Mouse (Mus musculus) heart, embryonic 11.5 days (tissue): Measurements from ENCODE around the gene Rrp12. TPM values are rescaled to one million over a fixed set of nuclear protein-coding genes. Genes with fewer than 3 reads are reported as not detected.
A peak's percentile ranks its signal among the peaks of the same experiment; 100 is the strongest.

ENCODE experiments used
- ATAC-seq: fragments of 200-750 bp; cut with Nextera tagmentation; replicated peaks from 2 replicates; pipeline ENCODE4 v1.8.0; 2017; ENCODE audit warnings: moderate library complexity; ENCODE audit not compliant: insufficient number of reproducible peaks, low FRiP score, low TSS enrichment
- H3K27ac ChIP-seq: fragments of 300-500 bp; sonication (generic); 2 replicates; pipeline ENCODE4 v1.5.1; 2014; ENCODE audit warnings: mild to moderate bottlenecking, low read depth, low read length
- H3K27me3 ChIP-seq: fragments of 300-500 bp; sonication (generic); 2 replicates; pipeline ENCODE4 v1.6.1; 2014; ENCODE audit warnings: mild to moderate bottlenecking, low read length, mixed read lengths; ENCODE audit not compliant: control insufficient read depth, insufficient read depth
- H3K36me3 ChIP-seq: fragments of 300-500 bp; sonication (generic); 2 replicates; pipeline ENCODE4 v1.6.1; 2014; ENCODE audit warnings: mild to moderate bottlenecking, low read length, moderate library complexity, mixed read lengths; ENCODE audit not compliant: control insufficient read depth, insufficient read depth
- H3K4me1 ChIP-seq: fragments of 300-500 bp; sonication (generic); 2 replicates; pipeline ENCODE4 v1.6.1; 2014; ENCODE audit warnings: low read length; ENCODE audit not compliant: control insufficient read depth, insufficient read depth
- H3K4me2 ChIP-seq: fragments of 300-500 bp; sonication (generic); 2 replicates; pipeline ENCODE4 v1.6.1; 2014; ENCODE audit warnings: mild to moderate bottlenecking, moderate library complexity
- H3K4me3 ChIP-seq: fragments of 300-500 bp; sonication (generic); 2 replicates; pipeline ENCODE4 v1.5.1; 2014; ENCODE audit warnings: low read depth, low read length
- H3K9ac ChIP-seq: fragments of 300-500 bp; sonication (generic); 2 replicates; pipeline ENCODE4 v1.6.1; 2014; ENCODE audit warnings: mild to moderate bottlenecking, low read depth, low read length, moderate library complexity
- H3K9me3 ChIP-seq: fragments of 300-500 bp; sonication (generic); replicated peaks from 2 replicates; pipeline ENCODE4 v1.6.1; 2016; ENCODE audit warnings: low read length; ENCODE audit not compliant: control insufficient read depth
- WGBS: fragments of 180-500 bp; shearing (Covaris S2); extraction: QIAGEN DNeasy Blood & Tissue Kit; methylation state at CpG from one replicate; pipeline ENCODE4 v1.1.7; 2014; ENCODE audit not compliant: insufficient replicate concordance; 5-methylcytosine and 5-hydroxymethylcytosine counted together
- polyA plus RNA-seq: library from polyadenylated mRNA; unstranded; fragments of >200 nt; fragmentation: Nextera tagmentation; extraction: Ambion mirVana; gene quantifications from 2 replicates; pipeline ENCODE4 v1.2.1, GENCODE M21; 2014

Gene Rrp12
- polyA plus RNA-seq, 1 experiment from 2014 or later: 8.5 TPM

- WGBS: 85% methylated on average over 3 of the region's 3 CpGs
- ATAC-seq: no peak
Measured at GRCm38 (mm10) chr19:41908736-41909135, 12.8 kb upstream of the Rrp12 start.

DNA sequence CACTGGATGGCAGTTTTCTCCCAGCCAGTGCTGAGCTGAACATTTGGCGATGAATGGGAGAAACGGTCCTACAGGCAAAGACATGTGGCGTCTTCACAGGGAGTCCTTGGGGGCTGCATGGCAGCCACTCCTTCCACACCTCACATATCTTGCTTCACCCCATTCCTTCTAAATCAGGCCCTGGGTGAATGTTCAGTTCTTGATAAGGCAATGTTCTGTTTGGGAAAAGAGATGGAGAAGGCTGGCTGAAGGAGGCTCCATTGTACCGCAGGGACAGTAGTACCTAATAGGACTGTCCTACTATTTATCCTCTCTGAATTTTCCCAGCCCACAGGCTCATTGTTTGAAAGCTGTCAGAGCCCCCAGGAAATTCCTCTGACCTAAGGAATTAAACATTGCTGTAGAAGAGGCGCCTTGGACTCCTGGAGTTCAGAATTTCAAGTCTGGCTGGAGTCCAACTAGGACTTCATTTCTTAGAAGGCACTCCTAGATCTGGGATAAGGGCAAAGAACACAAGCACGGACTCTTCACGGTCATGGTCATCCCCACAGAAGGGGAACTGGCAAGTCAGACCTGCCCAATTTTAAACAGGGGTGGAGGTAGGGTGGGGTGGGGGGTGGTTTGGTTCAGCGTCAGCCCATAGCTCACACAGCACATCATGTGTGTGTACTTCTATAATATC, 11.2 kb upstream of the Rrp12 start:
- H3K9ac ChIP-seq: no peak overlapping the region
- no peaks in the 10 kb centered on the region for H3K27me3 ChIP-seq
- 0 out of 2 replicates have a peak overlapping the region, but pooled peaks have one; percentile 6 for H3K27ac ChIP-seq
- peaks cover 7% of the 10 kb centered on the region; the same call in 1 of the 2 replicates for H3K4me1 ChIP-seq
- no peak overlapping the region for H3K4me3 ChIP-seq
- H3K36me3 ChIP-seq: no peaks in the 10 kb centered on the region
- WGBS: 36% methylated on average over 8 of the region's 8 CpGs
- no peak overlapping the region for H3K4me2 ChIP-seq
- ATAC-seq: no peak
- H3K9me3 ChIP-seq: no peaks in the 10 kb centered on the region

More at GRCm38 (mm10) chr19:41908736-41909135, 12.8 kb upstream of the Rrp12 start:
- Histone ChIP-seq H3K9me3 (no peaks in the 10 kb centered on the region), H3K4me3 (no peak overlapping the region), H3K27me3 (no peaks in the 10 kb centered on the region), H3K27ac (no peak overlapping the region), H3K4me2 (no peak overlapping the region), H3K4me1 (peaks cover 14% of the 10 kb centered on the region), H3K9ac (no peak overlapping the region), H3K36me3 (peaks cover under 1% of the 10 kb centered on the region; the same call in 1 of the 2 replicates)

DNA sequence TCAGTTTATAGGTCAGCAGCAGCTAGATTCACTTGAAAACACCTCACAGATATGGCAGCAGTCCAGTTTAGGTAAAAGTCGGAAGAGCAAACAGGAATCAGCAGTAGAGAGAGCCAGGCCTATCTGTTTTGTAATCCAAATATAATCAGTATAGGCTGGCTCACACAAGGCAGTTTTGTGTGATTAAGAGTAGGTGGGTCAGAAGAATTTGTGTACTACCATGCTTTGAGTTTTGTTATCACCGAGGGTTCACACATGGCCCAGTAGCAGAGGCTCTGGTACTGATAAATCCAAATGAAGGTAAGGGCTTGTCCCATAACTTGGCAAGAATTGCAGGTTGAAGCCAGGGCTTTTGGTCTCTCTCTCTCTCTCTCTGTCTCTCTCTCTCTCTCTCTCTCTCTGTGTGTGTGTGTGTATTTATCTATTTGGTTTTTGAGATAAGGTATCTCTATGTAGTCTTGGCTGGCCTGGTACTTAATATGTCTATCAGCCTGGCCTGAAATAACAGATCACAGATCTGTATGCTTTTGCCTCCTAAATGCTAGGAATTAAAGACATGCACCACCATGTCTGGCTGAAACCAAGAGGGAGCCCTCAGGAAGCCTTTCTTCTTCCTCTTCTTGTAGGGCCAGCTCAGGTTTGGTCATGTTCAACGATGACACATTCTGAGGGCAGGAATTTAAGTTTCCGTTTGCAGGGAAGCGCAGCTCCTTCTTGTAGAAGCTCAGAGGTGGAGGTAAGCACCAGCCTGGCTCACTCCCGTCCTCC, 10.5 kb upstream of the Rrp12 start:
- no peaks in the 10 kb centered on the region for H3K27me3 ChIP-seq
- H3K9me3 ChIP-seq: no peaks in the 10 kb centered on the region
- ATAC-seq: no peak
- 34% methylated on average over 6 of the region's 6 CpGs for WGBS
- H3K27ac ChIP-seq: peak overlapping the region; percentile 6; the same call in 1 of the 2 replicates
- H3K4me2 ChIP-seq: no peak overlapping the region
- H3K36me3 ChIP-seq: no peaks in the 10 kb centered on the region
- no peak overlapping the region for H3K9ac ChIP-seq
- H3K4me1 ChIP-seq: peaks cover 7% of the 10 kb centered on the region; the same call in 1 of the 2 replicates
- no peak overlapping the region for H3K4me3 ChIP-seq

DNA sequence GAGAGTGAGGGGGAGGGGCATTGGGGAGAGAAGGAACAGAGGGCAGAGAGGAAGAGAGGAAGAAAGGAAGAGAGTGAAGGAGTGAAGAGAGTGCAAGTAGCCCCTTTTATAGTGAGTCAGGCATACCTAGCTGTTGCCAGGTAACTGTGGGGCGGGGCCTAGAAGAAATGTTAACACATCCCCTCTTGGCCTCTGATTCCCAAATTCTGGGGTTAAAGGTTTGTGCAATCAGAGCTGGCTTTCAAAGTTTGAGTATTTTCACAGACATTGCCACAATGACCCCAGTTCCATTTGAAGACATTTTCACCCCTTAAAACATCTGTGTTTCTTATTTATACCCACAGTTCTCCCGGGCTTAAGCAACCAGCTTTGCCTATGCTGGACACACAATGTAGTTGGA, 9.3 kb upstream of the Rrp12 start:
- Histone ChIP-seq H3K27me3 (no peaks in the 10 kb centered on the region), H3K4me3 (no peak overlapping the region), H3K36me3 (no peaks in the 10 kb centered on the region), H3K4me2 (no peak overlapping the region), H3K27ac (no peak overlapping the region), H3K9me3 (no peaks in the 10 kb centered on the region), H3K9ac (no peak overlapping the region), H3K4me1 (peaks cover 7% of the 10 kb centered on the region; the same call in 1 of the 2 replicates)
- 99% methylated on average over 2 of the region's 2 CpGs for WGBS
- ATAC-seq: no peak

GRCm38 (mm10) chr19:41902848-41903593, 7.0 kb upstream of the Rrp12 start:
- no peak for ATAC-seq
- 63% methylated on average over 10 of the region's 10 CpGs for WGBS
- no peaks in the 10 kb centered on the region for H3K9me3 ChIP-seq
- H3K27ac ChIP-seq: no peak overlapping the region
- H3K36me3 ChIP-seq: no peaks in the 10 kb centered on the region
- H3K9ac ChIP-seq: no peak overlapping the region
- no peaks in the 10 kb centered on the region for H3K27me3 ChIP-seq
- peaks cover 7% of the 10 kb centered on the region; the same call in 1 of the 2 replicates for H3K4me1 ChIP-seq
- H3K4me2 ChIP-seq: no peak overlapping the region; the same call in 1 of the 2 replicates
- no peak overlapping the region for H3K4me3 ChIP-seq

- no peak overlapping the region for H3K4me3 ChIP-seq
- no peaks in the 10 kb centered on the region for H3K36me3 ChIP-seq
- ATAC-seq: no peak
- no peak overlapping the region for H3K9ac ChIP-seq
- H3K4me1 ChIP-seq: 0 out of 2 replicates have a peak, but pooled peaks cover under 1% of the 10 kb centered on the region
- H3K9me3 ChIP-seq: no peaks in the 10 kb centered on the region
- H3K27ac ChIP-seq: 0 out of 2 replicates have a peak overlapping the region, but pooled peaks have one; percentile 15
- WGBS: 35% methylated on average over 2 of the region's 2 CpGs
- no peak overlapping the region for H3K4me2 ChIP-seq
- no peaks in the 10 kb centered on the region for H3K27me3 ChIP-seq
Measured at GRCm38 (mm10) chr19:41901696-41902095, 5.7 kb upstream of the Rrp12 start.

GRCm38 (mm10) chr19:41900495-41901090, 4.6 kb upstream of the Rrp12 start:
- no peaks in the 10 kb centered on the region; the same call in 1 of the 2 replicates for H3K4me1 ChIP-seq
- H3K9ac ChIP-seq: no peak overlapping the region
- H3K27ac ChIP-seq: no peak overlapping the region
- no peak overlapping the region for H3K4me3 ChIP-seq
- no peak for ATAC-seq
- no peaks in the 10 kb centered on the region for H3K36me3 ChIP-seq
- no peak overlapping the region for H3K4me2 ChIP-seq
- WGBS: 76% methylated on average over 8 of the region's 8 CpGs
- no peaks in the 10 kb centered on the region for H3K9me3 ChIP-seq
- H3K27me3 ChIP-seq: no peaks in the 10 kb centered on the region

DNA sequence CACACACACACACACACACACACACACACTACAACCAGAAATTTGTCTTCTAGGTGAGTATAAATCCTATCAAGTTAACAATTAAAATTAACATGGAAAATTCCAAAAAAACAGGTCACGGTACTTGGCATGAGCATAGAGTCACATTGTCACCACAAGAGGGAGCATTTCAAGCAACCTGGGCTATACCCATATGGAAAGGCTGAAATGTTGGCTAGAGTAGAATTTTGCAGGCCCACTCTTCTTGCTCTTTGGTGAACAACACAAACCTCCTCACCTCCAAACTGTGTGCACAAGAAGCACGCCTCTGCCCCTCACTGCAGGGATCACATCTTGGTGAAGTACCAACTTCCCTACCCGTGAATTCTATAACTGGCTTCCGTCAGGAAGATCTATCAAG, 2.9 kb upstream of the Rrp12 start:
- ATAC-seq: no peak
- 42% methylated on average over 4 of the region's 4 CpGs for WGBS

More for the DNA sequence above, 2.9 kb upstream of the Rrp12 start:
- no peak overlapping the region for H3K4me3 ChIP-seq
- H3K4me2 ChIP-seq: no peak overlapping the region
- H3K27me3 ChIP-seq: no peaks in the 10 kb centered on the region
- H3K4me1 ChIP-seq: peaks cover 7% of the 10 kb centered on the region
- H3K36me3 ChIP-seq: no peaks in the 10 kb centered on the region
- no peaks in the 10 kb centered on the region for H3K9me3 ChIP-seq
- no peak overlapping the region for H3K9ac ChIP-seq
- no peak overlapping the region for H3K27ac ChIP-seq
